Comparison of ENCODE assay signal across 8 mouse cellular contexts in genomic region chr14:104453824-104454223, GRCm38 (mm10). TPM values are rescaled to one million over a fixed set of nuclear protein-coding genes. Genes with fewer than 3 reads are reported as not detected.
DNase-seq lines count a peak whose midpoint lies in the region; ATAC-seq and TF ChIP-seq lines count a peak whose summit lies in the region.

No protein-coding gene starts in this region.

- no peaks in the 10 kb centered on the region for H3K9me3 ChIP-seq in embryonic facial prominence, embryonic 11.5 days (replicated peaks; ENCODE audit: control insufficient read depth, low read length)
- H3K9me3 ChIP-seq in midbrain, postnatal 0 days (ENCODE audit: low read length), result no peaks in the 10 kb centered on the region

- no peak overlapping the region for H3K4me3 ChIP-seq in thymus, adult 2 months (ENCODE audit: control insufficient read depth, insufficient read depth, low read length)
- no peak overlapping the region for H3K4me3 ChIP-seq in embryonic facial prominence, embryonic 11.5 days (ENCODE audit: low read depth, low read length)
- no peak overlapping the region for H3K4me3 ChIP-seq in midbrain, postnatal 0 days (ENCODE audit: low read depth, low read length)

- peak; percentile 33 to 79 for DNase-seq in gastrocnemius, postnatal 4 days (ENCODE audit: low spot score in 2 of 2)
- DNase-seq in gastrocnemius, postnatal 36 days, result no peak
- peak; percentile 60 for DNase-seq in thymus, postnatal 0 days (ENCODE audit: low spot score)
- no peak for DNase-seq in thymus, adult 2 months
- peak; percentile 89 for DNase-seq in embryonic facial prominence, embryonic 11.5 days (ENCODE audit: low spot score)
- peak; percentile 57 for DNase-seq in midbrain, postnatal 0 days (ENCODE audit: low spot score)
- no peak for DNase-seq in frontal cortex, postnatal 36 days (ENCODE audit: low spot score in 2 of 2)
- DNase-seq in layer of hippocampus, adult 18-20 months (ENCODE audit: low spot score in 2 of 2), result no peak

- no peak overlapping the region for H3K9ac ChIP-seq in embryonic facial prominence, embryonic 11.5 days (replicated peaks; ENCODE audit: low read length)
- H3K9ac ChIP-seq in midbrain, postnatal 0 days (replicated peaks; ENCODE audit: low read length, poor library complexity, severe bottlenecking), result no peak overlapping the region

- ATAC-seq in embryonic facial prominence, embryonic 11.5 days (replicated peaks; ENCODE audit: insufficient number of reproducible peaks, low FRiP score, low TSS enrichment, low read depth), result no peak
- ATAC-seq in midbrain, postnatal 0 days (ENCODE audit: low FRiP score), result no peak

- H3K4me1 ChIP-seq in thymus, adult 2 months (replicated peaks; ENCODE audit: control insufficient read depth, insufficient read depth, low read length), result no peaks in the 10 kb centered on the region
- no peaks in the 10 kb centered on the region for H3K4me1 ChIP-seq in embryonic facial prominence, embryonic 11.5 days (ENCODE audit: control insufficient read depth, insufficient read depth, low read length)
- no peaks in the 10 kb centered on the region for H3K4me1 ChIP-seq in midbrain, postnatal 0 days (ENCODE audit: insufficient read depth, low read length)

- intact Hi-C loops in gastrocnemius, postnatal 36 days (cut with DNase I), result no loop called here

- no peaks in the 10 kb centered on the region for H3K36me3 ChIP-seq in thymus, adult 2 months (ENCODE audit: control insufficient read depth, insufficient read depth, low read length)
- no peaks in the 10 kb centered on the region for H3K36me3 ChIP-seq in embryonic facial prominence, embryonic 11.5 days (replicated peaks; ENCODE audit: control insufficient read depth, insufficient read depth, low read depth, low read length)
- no peaks in the 10 kb centered on the region for H3K36me3 ChIP-seq in midbrain, postnatal 0 days (ENCODE audit: insufficient read depth, low read length)

- no peak overlapping the region for H3K27ac ChIP-seq in thymus, adult 2 months (ENCODE audit: control insufficient read depth, insufficient read depth, low read length)
- H3K27ac ChIP-seq in embryonic facial prominence, embryonic 11.5 days (replicated peaks; ENCODE audit: low read depth, low read length), result no peak overlapping the region
- no peak overlapping the region for H3K27ac ChIP-seq in midbrain, postnatal 0 days (ENCODE audit: low read depth, low read length)

- no peak for TF ChIP-seq POLR2A in thymus, adult 2 months (IDR thresholded peaks at IDR 0.05; ENCODE audit: control insufficient read depth, extremely low read depth, insufficient read depth, low read length, poor library complexity)

- H3K4me2 ChIP-seq in embryonic facial prominence, embryonic 11.5 days (ENCODE audit: low read depth, low read length), result no peak overlapping the region
- no peak overlapping the region for H3K4me2 ChIP-seq in midbrain, postnatal 0 days (ENCODE audit: low read depth, low read length, poor library complexity, severe bottlenecking)

- no peak for TF ChIP-seq CTCF in thymus, adult 2 months (IDR thresholded peaks at IDR 0.05; ENCODE audit: borderline replicate concordance, control insufficient read depth, extremely low read depth, insufficient read depth, low read length, poor library complexity)
- no peak for TF ChIP-seq CTCF in midbrain, postnatal 0 days (IDR thresholded peaks at IDR 0.05)

- peaks cover 7% of the 10 kb centered on the region for H3K27me3 ChIP-seq in thymus, adult 2 months (ENCODE audit: control insufficient read depth, insufficient read depth, low read length)
- H3K27me3 ChIP-seq in embryonic facial prominence, embryonic 11.5 days (ENCODE audit: control insufficient read depth, insufficient read depth, low read length), result peaks cover 7% of the 10 kb centered on the region
- peaks cover 28% of the 10 kb centered on the region for H3K27me3 ChIP-seq in midbrain, postnatal 0 days (ENCODE audit: insufficient read depth, low read length)

- 11% methylated on average over 4 of the region's 4 CpGs for WGBS in thymus, adult 2 months
- WGBS in embryonic facial prominence, embryonic 11.5 days, result 12% methylated on average over 4 of the region's 4 CpGs
- 35% methylated on average over 4 of the region's 4 CpGs for WGBS in midbrain, postnatal 0 days

RNA-seq across cellular contexts. Expression of gene Pou4f1, which starts 14.0 kb away (rescaled TPM):
- 1 to 10 TPM; 2.4 to 2.8 TPM for total RNA-seq in gastrocnemius, postnatal 4 days (2021)
- 1 to 10 TPM; 1.1 TPM for total RNA-seq in gastrocnemius, postnatal 36 days (2021)
- 1.0 and 1.3 TPM in 2 replicates for polyA plus RNA-seq in thymus, postnatal 0 days (2015; fragmentation: Nextera tagmentation; extraction: Ambion mirVana)
- 0.14 and 0.19 TPM in 2 replicates for polyA plus RNA-seq in thymus, adult 2 months (2012; rRNA removed)
- polyA plus RNA-seq in embryonic facial prominence, embryonic 11.5 days (2014; fragmentation: Nextera tagmentation; extraction: Ambion mirVana), result 28.3 and 29.6 TPM in 2 replicates
- total RNA-seq in midbrain, postnatal 0 days (2014; rRNA removed), result 17.3 and 17.6 TPM in 2 replicates
- 40.8 and 43.1 TPM in 2 replicates for polyA plus RNA-seq in midbrain, postnatal 0 days (2015; fragmentation: Nextera tagmentation; extraction: Ambion mirVana)
- not detected for total RNA-seq in layer of hippocampus, adult 18-20 months (2021)

Comparison
In these comparisons a context has a peak if more than half of its experiments do, and no peak if none do; other contexts are left out.
1. DNase-seq: peak in gastrocnemius, postnatal 4 days (2 of 2), thymus, postnatal 0 days (single experiment), embryonic facial prominence, embryonic 11.5 days (single experiment) and midbrain, postnatal 0 days (single experiment); none in gastrocnemius, postnatal 36 days (0 of 2), thymus, adult 2 months (single experiment), frontal cortex, postnatal 36 days (0 of 2) and layer of hippocampus, adult 18-20 months (0 of 2).